Mouse (Mus musculus) small intestine, adult 2 months (tissue): ENCODE results near the gene Taar3.

Experiments used
- CTCF ChIP-seq: fragments of 200-500 bp; IDR thresholded peaks from 2 replicates; pipeline ENCODE4 v1.5.1; 2012; ENCODE audit warnings: low read depth, mild to moderate bottlenecking, control low read depth, inconsistent platforms, low read length, moderate library complexity, mixed read lengths; ENCODE audit not compliant: insufficient replicate concordance, insufficient read length; ENCODE audit errors: extremely low read depth
- POLR2A ChIP-seq: fragments of 200-500 bp; IDR thresholded peaks from 2 replicates; pipeline ENCODE4 v1.6.1; 2012; ENCODE audit warnings: low read depth, mild to moderate bottlenecking, control low read depth, inconsistent platforms, low read length, moderate library complexity

DNA sequence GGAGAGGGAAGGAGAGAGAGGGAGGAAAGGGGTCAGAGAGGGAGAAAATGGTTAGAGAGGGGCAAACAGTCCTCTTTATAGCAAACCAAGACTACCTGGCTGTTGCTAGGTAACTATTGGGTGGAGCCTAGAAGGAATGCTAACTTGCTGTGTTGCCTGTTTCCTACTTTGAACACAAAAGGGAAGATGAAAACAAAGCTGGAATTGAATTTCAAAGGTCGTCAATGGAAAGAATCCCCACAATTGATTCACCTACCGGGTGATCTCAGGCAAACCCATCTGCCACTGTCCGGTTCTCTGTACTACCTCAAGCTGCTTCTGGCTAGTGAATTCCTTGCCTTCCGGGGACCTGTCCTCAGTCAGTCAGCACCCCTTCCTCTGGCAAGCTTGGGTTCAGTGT is 28.6 kb downstream of the Taar3 start:
- TF ChIP-seq CTCF (no peak), POLR2A (no peak)
